Mouse (Mus musculus): ENCODE results near the gene Dclk2.

The Dclk2 gene

GRCm38 (mm10) chr3:86920343-86921083 is at the start of gene Dclk2:
Gene Dclk2 (minus strand): TSS chr3:86920852.
- peak; percentile 85 for DNase-seq (ENCODE audit: low read depth, low spot score)

- no peak for DNase-seq (ENCODE audit: low read depth, low spot score)
Observed at GRCm38 (mm10) chr3:86962665-86963435, 42.2 kb upstream of the Dclk2 start.

- DNase-seq (ENCODE audit: low read depth, low spot score), result no peak
Observed at GRCm38 (mm10) chr3:86961395-86961669, 40.7 kb upstream of the Dclk2 start.

- peak; percentile 43 for DNase-seq (ENCODE audit: low read depth, low spot score)
Observed at GRCm38 (mm10) chr3:86960656-86961394, 40.2 kb upstream of the Dclk2 start.

GRCm38 (mm10) chr3:86959088-86959487 is 38.4 kb upstream of the Dclk2 start:
- DNase-seq (ENCODE audit: low read depth, low spot score), result no peak

GRCm38 (mm10) chr3:86955376-86955775 is 34.7 kb upstream of the Dclk2 start:
- no peak for DNase-seq (ENCODE audit: low read depth, low spot score)

GRCm38 (mm10) chr3:86954521-86954920 is 33.9 kb upstream of the Dclk2 start:
- DNase-seq (ENCODE audit: low read depth, low spot score), result no peak

- no peak for DNase-seq (ENCODE audit: low read depth, low spot score)
Observed at GRCm38 (mm10) chr3:86953819-86954218, 33.2 kb upstream of the Dclk2 start.

- DNase-seq (ENCODE audit: low read depth, low spot score), result no peak
Observed at GRCm38 (mm10) chr3:86950652-86951051, 30.0 kb upstream of the Dclk2 start.

GRCm38 (mm10) chr3:86936254-86936836 is 15.7 kb upstream of the Dclk2 start:
- DNase-seq (ENCODE audit: low read depth, low spot score), result no peak

- no peak for DNase-seq (ENCODE audit: low read depth, low spot score)
Observed at GRCm38 (mm10) chr3:86933446-86933845, 12.8 kb upstream of the Dclk2 start.

GRCm38 (mm10) chr3:86923686-86924085 is 3.0 kb upstream of the Dclk2 start:
- no peak for DNase-seq (ENCODE audit: low read depth, low spot score)

- peak; percentile 4 for DNase-seq (ENCODE audit: low read depth, low spot score)
Observed at GRCm38 (mm10) chr3:86921181-86921975, 726 bp upstream of the Dclk2 start.

GRCm38 (mm10) chr3:86919641-86920342 is 860 bp downstream of the Dclk2 start:
- DNase-seq (ENCODE audit: low read depth, low spot score), result peak; percentile 42

GRCm38 (mm10) chr3:86917048-86917447 is 3.6 kb downstream of the Dclk2 start:
- DNase-seq (ENCODE audit: low read depth, low spot score), result no peak

- DNase-seq (ENCODE audit: low read depth, low spot score), result no peak
Observed at GRCm38 (mm10) chr3:86916626-86917025, 4.0 kb downstream of the Dclk2 start.

- DNase-seq (ENCODE audit: low read depth, low spot score), result peak; percentile 22
Observed at GRCm38 (mm10) chr3:86915291-86915690, 5.4 kb downstream of the Dclk2 start.

- no peak for DNase-seq (ENCODE audit: low read depth, low spot score)
Observed at GRCm38 (mm10) chr3:86914316-86914715, 6.3 kb downstream of the Dclk2 start.

- no peak for DNase-seq (ENCODE audit: low read depth, low spot score)
Observed at GRCm38 (mm10) chr3:86898366-86898765, 22.3 kb downstream of the Dclk2 start.

- no peak for DNase-seq (ENCODE audit: low read depth, low spot score)
Observed at GRCm38 (mm10) chr3:86897551-86897950, 23.1 kb downstream of the Dclk2 start.

- DNase-seq (ENCODE audit: low read depth, low spot score), result no peak
Observed at GRCm38 (mm10) chr3:86897066-86897465, 23.6 kb downstream of the Dclk2 start.
